26 mouse cellular contexts compared by ENCODE assay signal in genomic region chr2:11164170-11164569, GRCm38 (mm10).
"Had no signal": no experiment of that assay in that cellular context is flagged by ENCODE, and none has a peak within 500 bp of the region (broad histone marks: within the 10 kb centered on the region; RNA-seq: fewer than 3 reads in every experiment).

No protein-coding gene starts in this region.

- H3K27ac ChIP-seq: heart, embryonic 10.5 days; heart, embryonic 13.5 days; heart, embryonic 15.5 days; hindbrain, embryonic 13.5 days; hindbrain, embryonic 15.5 days; hindbrain, postnatal 0 days; kidney, embryonic 15.5 days; kidney, postnatal 0 days; limb, embryonic 10.5 days; limb, embryonic 12.5 days; liver, embryonic 14.5 days had no signal

- H3K4me3 ChIP-seq: heart, embryonic 10.5 days; heart, embryonic 13.5 days; heart, embryonic 15.5 days; hindbrain, embryonic 13.5 days; hindbrain, embryonic 15.5 days; kidney, embryonic 15.5 days; limb, embryonic 10.5 days; limb, embryonic 12.5 days had no signal

- ATAC-seq: hindbrain, postnatal 0 days; intestine, embryonic 16.5 days had no signal

- H3K9ac ChIP-seq: heart, embryonic 13.5 days; heart, embryonic 15.5 days; hindbrain, embryonic 13.5 days; hindbrain, embryonic 15.5 days; kidney, embryonic 15.5 days; limb, embryonic 12.5 days; liver, embryonic 14.5 days had no signal

- H3K4me1 ChIP-seq: heart, embryonic 10.5 days; heart, embryonic 13.5 days; heart, embryonic 15.5 days; hindbrain, embryonic 13.5 days; hindbrain, embryonic 15.5 days; kidney, embryonic 15.5 days; limb, embryonic 10.5 days; limb, embryonic 12.5 days had no signal

- H3K9me3 ChIP-seq: heart, embryonic 10.5 days; heart, embryonic 13.5 days; heart, embryonic 15.5 days; hindbrain, embryonic 13.5 days; hindbrain, embryonic 15.5 days; kidney, embryonic 15.5 days; limb, embryonic 10.5 days; limb, embryonic 12.5 days had no signal

- H3K36me3 ChIP-seq: heart, embryonic 10.5 days; heart, embryonic 13.5 days; heart, embryonic 15.5 days; hindbrain, embryonic 13.5 days; hindbrain, embryonic 15.5 days; kidney, embryonic 15.5 days; limb, embryonic 10.5 days; limb, embryonic 12.5 days had no signal

- H3K27me3 ChIP-seq: heart, embryonic 13.5 days; hindbrain, embryonic 13.5 days; hindbrain, embryonic 15.5 days; kidney, embryonic 15.5 days; limb, embryonic 12.5 days had no signal

- DNase-seq: gastrocnemius, postnatal 14 days; gastrocnemius, postnatal 36 days; heart, adult 18-20 months; heart, postnatal 14 days; heart, postnatal 36 days; kidney, adult 11 months; kidney, adult 2 months; kidney, adult 9 months; kidney, postnatal 14 days; kidney, postnatal 36 days; layer of hippocampus, adult 9-11 months; layer of hippocampus, postnatal 36 days; liver had no signal

- H3K4me2 ChIP-seq: heart, embryonic 13.5 days; heart, embryonic 15.5 days; hindbrain, embryonic 13.5 days; hindbrain, embryonic 15.5 days; kidney, embryonic 15.5 days; limb, embryonic 12.5 days; liver, embryonic 11.5 days had no signal
